Mouse (Mus musculus) urinary bladder, adult 2 months (tissue): ENCODE results near the gene Timd2. TPM values are rescaled to one million over a fixed set of nuclear protein-coding genes. Genes with fewer than 3 reads are reported as not detected.
"Not testable (repeated sequence)": the region's sequence is repeated elsewhere in the genome, so short reads cannot be mapped to it uniquely, and the experiment has no call there.

Experiments used
- DNase-seq: peaks from one replicate; pipeline ENCODE4 v3.0.0; 2022; ENCODE audit warnings: low spot score
- polyA plus RNA-seq: library from polyadenylated mRNA; depleted of rRNA; stranded (reverse); fragments of >200 nt; gene quantifications from 2 replicates; pipeline ENCODE4 v1.2.3, GENCODE M21; 2012; rRNA removed

Timd2 gene
- polyA plus RNA-seq, 1 experiment: not detected

DNA sequence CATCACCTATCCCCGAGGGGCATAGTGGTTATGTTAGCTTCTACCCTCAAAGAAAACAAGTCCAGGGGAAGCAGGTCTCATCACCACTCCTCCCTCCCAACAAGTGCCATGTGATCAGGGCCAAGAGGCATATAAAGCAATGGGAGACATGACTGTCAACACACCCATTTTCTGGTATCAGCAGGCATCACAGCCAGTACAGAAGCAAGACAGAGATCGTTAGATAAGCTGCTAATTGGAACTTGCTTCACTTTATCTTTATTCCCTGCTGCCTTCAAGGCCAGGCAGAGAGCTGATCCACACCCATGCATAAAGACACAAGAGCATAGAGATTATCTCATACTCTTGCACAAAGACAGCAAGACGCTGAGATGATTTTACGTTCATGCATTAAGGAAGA, 43.6 kb downstream of the Timd2 start:
- DNase-seq: no peak

- no peak for DNase-seq
Observed at GRCm38 (mm10) chr11:46652476-46652875, 54.4 kb downstream of the Timd2 start.

DNA sequence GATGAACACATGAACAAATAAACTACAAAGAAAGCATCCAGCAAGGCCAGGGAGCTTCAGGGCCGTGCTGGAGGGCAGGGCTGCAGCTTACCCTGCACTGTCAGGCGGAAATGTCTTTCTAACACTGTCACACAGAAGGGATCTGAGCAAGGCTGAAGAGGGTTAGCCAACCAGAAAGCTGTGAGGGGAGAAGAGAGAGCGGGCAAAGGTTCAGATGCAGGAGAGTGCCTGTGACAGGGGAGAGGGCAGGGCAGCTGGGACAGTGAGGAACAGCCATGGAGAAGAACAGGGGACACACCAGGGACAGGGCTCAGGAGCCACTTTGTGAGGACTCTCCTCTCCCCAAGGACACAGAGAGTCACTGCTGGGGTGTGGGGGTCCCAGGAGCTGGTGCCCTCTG, 57.2 kb downstream of the Timd2 start:
- not testable (repeated sequence) for DNase-seq

GRCm38 (mm10) chr11:46644824-46645223, 62.0 kb downstream of the Timd2 start:
- no peak for DNase-seq

DNA sequence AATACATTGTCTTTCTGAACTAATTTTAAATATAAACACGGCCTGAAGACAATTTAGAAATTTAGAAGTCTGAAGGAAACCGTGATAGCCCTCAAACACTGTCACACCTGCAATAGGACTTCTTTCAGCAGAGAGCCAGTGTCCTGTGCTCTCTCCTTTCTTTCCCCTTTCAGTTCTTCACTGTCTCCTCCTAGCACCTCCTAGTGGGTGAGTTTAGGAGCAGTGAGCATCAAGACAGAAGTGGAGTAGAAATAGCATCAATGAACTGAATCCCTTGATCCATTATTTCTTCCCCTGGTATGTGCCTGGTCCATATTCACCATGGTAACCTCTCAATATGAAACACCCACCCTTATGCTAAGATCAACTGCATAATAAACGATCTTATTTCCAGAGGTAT, 70.3 kb downstream of the Timd2 start:
- DNase-seq: no peak

DNA sequence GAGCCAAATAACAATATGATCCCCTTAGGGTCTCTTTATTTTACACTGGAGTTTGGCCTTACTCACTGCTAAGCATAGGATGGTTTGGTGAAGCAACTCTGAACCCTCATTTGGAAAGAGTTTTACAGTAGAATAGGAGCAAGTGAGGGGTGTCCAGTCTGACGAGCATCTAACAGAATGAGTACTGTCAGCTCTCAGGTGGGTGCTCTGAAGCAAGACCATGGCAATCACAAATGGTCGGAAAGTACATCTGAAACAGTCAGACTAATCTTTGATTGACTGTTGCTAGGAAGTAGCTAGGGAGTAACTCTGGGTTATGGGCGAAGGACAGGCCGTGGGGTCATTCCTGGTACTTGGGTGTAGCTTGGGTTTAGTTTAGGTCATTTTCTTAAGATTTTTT, 71.3 kb downstream of the Timd2 start:
- not testable (repeated sequence) for DNase-seq

GRCm38 (mm10) chr11:46631635-46632034, 75.2 kb downstream of the Timd2 start:
- DNase-seq: no peak

DNA sequence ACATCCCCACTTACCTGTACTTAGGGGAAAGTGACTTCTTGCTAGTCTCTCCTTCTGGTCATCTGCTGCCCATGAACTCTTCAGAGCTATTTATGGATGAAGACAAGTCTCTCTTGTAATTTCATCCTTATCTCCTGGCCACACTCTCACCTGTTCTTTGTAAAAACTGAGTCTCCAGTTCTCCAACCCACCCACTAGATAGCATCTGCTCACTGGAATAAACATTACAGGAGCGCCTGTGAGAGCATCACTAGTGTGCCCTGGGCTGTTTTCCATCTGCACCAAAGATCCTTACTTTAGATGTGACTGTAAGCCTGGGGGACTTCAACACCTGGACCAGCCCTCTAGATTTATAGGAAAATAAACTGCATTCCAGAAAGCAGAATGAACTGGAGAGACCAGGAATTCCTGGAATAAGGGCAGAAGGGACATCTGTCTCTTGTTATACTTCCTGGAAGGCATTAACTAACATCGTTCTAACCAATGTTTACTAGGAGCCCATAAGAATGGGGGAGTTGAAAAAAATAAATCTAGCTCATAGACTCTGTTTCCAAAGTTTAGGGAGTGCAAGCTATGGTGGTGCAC, 77.6 kb downstream of the Timd2 start, which contains the start of gene Dppa1:
Gene Dppa1, minus strand, starts transcription at position 51 of the 585 bp plus-strand sequence.
- DNase-seq: no peak

GRCm38 (mm10) chr11:46620414-46621168, 86.3 kb downstream of the Timd2 start:
- no peak for DNase-seq

- DNase-seq: no peak
Observed at GRCm38 (mm10) chr11:46619929-46620328, 86.9 kb downstream of the Timd2 start.

Other genes starting within 250 kb of the Timd2 start
- gene Gm12169, start 182.8 kb downstream of the Timd2 start, polyA plus RNA-seq: not detected in 2 replicates
- gene BC053393, start 135.5 kb downstream of the Timd2 start, polyA plus RNA-seq: not detected in 2 replicates
- gene Dppa1, start 77.8 kb downstream of the Timd2 start, polyA plus RNA-seq: not detected in 2 replicates
- 0.04 and 0.23 TPM in 2 replicates for gene Havcr1, start 28.0 kb upstream of the Timd2 start, polyA plus RNA-seq
- gene Timd4, start 103.7 kb upstream of the Timd2 start, polyA plus RNA-seq: 3.1 and 3.3 TPM in 2 replicates